Mouse (Mus musculus): ENCODE measurements around the gene Gm49383. TPM values are rescaled to one million over a fixed set of nuclear protein-coding genes. Genes with fewer than 3 reads are reported as not detected.

Gm49383 gene
- polyA plus RNA-seq (2016; fragmentation: Nextera tagmentation; extraction: Ambion mirVana) = 44.2 and 59.3 TPM in 2 replicates

- Histone ChIP-seq H3K36me3 (peaks cover 42% of the 10 kb centered on the region), H3K4me1 (replicated peaks) (peaks cover 31% of the 10 kb centered on the region), H3K9me3 (no peaks in the 10 kb centered on the region), H3K4me3 (peak within 1 kb of the TSS; percentile 92), H3K27ac (peak within 1 kb of the TSS; percentile 93), H3K27me3 (ENCODE audit: insufficient read depth, poor library complexity, severe bottlenecking) (no peaks in the 10 kb centered on the region)
- peak; percentile 78 for DNase-seq (ENCODE audit: low spot score)
- WGBS = under 1% methylated on average over 75 of the region's 75 CpGs
These were observed at the start of gene Gm49383 for GRCm38 (mm10) chr12:69196444-69197377. TSS of gene Gm49383 (minus strand) at chr12:69197104.

- H3K9me3 ChIP-seq = no peaks in the 10 kb centered on the region
- DNase-seq (ENCODE audit: low spot score) = peak; percentile 81
- WGBS = under 1% methylated on average over 64 of the region's 64 CpGs
- no peaks in the 10 kb centered on the region for H3K27me3 ChIP-seq (ENCODE audit: insufficient read depth, poor library complexity, severe bottlenecking)
- H3K27ac ChIP-seq = peak overlapping the region; percentile 95
- H3K4me3 ChIP-seq = peak overlapping the region; percentile 71
- H3K4me1 ChIP-seq (replicated peaks) = peaks cover 21% of the 10 kb centered on the region; the same call in 1 of the 2 replicates
- H3K36me3 ChIP-seq = no peaks in the 10 kb centered on the region
These were observed 45.0 kb upstream of the Gm49383 start for GRCm38 (mm10) chr12:69241771-69242431.

- H3K27ac ChIP-seq = peak overlapping the region; percentile 95
- H3K9me3 ChIP-seq = no peaks in the 10 kb centered on the region
- no peak for DNase-seq (ENCODE audit: low spot score)
- H3K4me1 ChIP-seq (replicated peaks) = peaks cover 21% of the 10 kb centered on the region; the same call in 1 of the 2 replicates
- no peaks in the 10 kb centered on the region for H3K36me3 ChIP-seq
- peak overlapping the region; percentile 71 for H3K4me3 ChIP-seq
- WGBS = 1% methylated on average over 3 of the region's 3 CpGs
- H3K27me3 ChIP-seq (ENCODE audit: insufficient read depth, poor library complexity, severe bottlenecking) = no peaks in the 10 kb centered on the region
These were observed 44.5 kb upstream of the Gm49383 start for GRCm38 (mm10) chr12:69241405-69241770.

- no peaks in the 10 kb centered on the region for H3K9me3 ChIP-seq
- H3K27ac ChIP-seq = peak within 1 kb of the TSS; percentile 95
- 76% methylated on average over 6 of the region's 6 CpGs for WGBS
- H3K4me1 ChIP-seq (replicated peaks) = peaks cover 21% of the 10 kb centered on the region; the same call in 1 of the 2 replicates
- H3K27me3 ChIP-seq (ENCODE audit: insufficient read depth, poor library complexity, severe bottlenecking) = no peaks in the 10 kb centered on the region
- H3K4me3 ChIP-seq = peak within 1 kb of the TSS; percentile 71
- no peak for DNase-seq (ENCODE audit: low spot score)
- no peaks in the 10 kb centered on the region for H3K36me3 ChIP-seq
These were observed 44.0 kb upstream of the Gm49383 start, which contains the start of gene Klhdc1 for GRCm38 (mm10) chr12:69240876-69241275. TSS of gene Klhdc1 (plus strand) at chr12:69241176.

DNA sequence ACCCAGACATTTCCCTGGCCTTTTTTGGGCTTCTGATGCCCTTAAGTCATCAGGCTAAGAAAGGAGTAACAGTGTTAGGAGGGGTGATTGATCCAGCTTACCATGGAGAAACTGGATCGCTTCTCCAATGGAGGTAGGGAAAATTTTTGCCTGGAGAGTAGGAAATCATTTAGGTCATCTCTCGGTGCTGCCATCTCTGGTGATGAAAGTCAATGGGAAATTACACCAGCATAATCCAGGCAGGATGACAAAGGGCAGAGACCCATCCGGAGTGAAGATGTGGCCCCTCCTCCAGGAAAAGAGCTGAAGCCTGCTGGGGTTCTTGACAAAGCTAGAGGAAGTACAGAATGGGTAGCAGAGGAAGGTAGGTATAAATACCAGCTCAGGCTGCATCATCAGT, 41.4 kb upstream of the Gm49383 start:
- Histone ChIP-seq H3K9me3 (no peaks in the 10 kb centered on the region), H3K27ac (no peak overlapping the region), H3K4me1 (replicated peaks) (peaks cover 21% of the 10 kb centered on the region; the same call in 1 of the 2 replicates), H3K36me3 (no peaks in the 10 kb centered on the region), H3K27me3 (ENCODE audit: insufficient read depth, poor library complexity, severe bottlenecking) (no peaks in the 10 kb centered on the region), H3K4me3 (no peak overlapping the region)
- WGBS = 48% methylated on average over 3 of the region's 3 CpGs
- DNase-seq (ENCODE audit: low spot score) = no peak

DNA sequence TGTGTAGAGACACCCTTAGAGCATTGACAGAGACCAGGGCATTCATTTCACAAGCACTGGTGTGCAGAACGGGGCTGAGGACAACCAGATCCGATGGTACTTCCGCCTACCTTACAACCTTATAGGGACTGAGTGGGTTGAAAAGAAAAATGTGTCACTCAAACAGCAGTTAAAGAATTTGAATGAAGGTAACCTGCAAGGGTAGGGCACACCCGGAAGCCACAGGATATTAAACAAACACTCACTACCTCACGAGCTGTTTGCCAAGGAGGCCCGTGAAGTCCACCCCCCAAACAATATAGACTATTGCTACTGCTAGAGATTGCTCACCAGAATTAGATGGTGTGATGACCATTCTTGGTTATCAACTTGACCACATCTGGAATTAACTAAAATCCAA, 38.9 kb upstream of the Gm49383 start:
- no peaks in the 10 kb centered on the region for H3K36me3 ChIP-seq
- H3K27ac ChIP-seq = no peak overlapping the region
- 93% methylated on average over 6 of the region's 6 CpGs for WGBS
- no peak for DNase-seq (ENCODE audit: low spot score)
- no peaks in the 10 kb centered on the region for H3K9me3 ChIP-seq
- peaks cover 3% of the 10 kb centered on the region; the same call in 1 of the 2 replicates for H3K4me1 ChIP-seq (replicated peaks)
- H3K27me3 ChIP-seq (ENCODE audit: insufficient read depth, poor library complexity, severe bottlenecking) = no peaks in the 10 kb centered on the region
- no peak overlapping the region for H3K4me3 ChIP-seq

DNA sequence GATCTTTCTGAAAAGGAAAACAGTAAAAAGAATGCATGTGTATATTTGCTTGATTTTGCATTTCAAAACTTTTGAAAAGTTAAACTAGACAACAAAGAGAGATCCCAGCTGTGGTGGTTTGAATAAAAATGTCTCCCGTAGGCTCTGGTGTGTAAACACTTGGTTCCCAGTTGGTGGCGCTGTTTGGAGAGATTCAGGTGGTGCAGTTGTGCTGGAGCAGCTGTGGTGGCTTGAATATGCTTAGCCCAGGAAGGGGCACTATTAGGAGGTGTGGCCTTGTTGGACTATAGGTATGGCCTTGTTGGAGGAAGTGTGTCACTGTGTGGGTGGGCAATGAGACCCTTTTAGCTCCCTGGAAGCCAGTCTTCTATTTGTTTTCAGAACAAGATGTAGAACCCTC, 32.3 kb upstream of the Gm49383 start:
- no peak for DNase-seq (ENCODE audit: low spot score)
- H3K4me1 ChIP-seq (replicated peaks) = peaks cover 7% of the 10 kb centered on the region; the same call in 1 of the 2 replicates
- no peaks in the 10 kb centered on the region for H3K27me3 ChIP-seq (ENCODE audit: insufficient read depth, poor library complexity, severe bottlenecking)
- H3K27ac ChIP-seq = no peak overlapping the region
- peaks cover 18% of the 10 kb centered on the region for H3K36me3 ChIP-seq
- no peaks in the 10 kb centered on the region for H3K9me3 ChIP-seq
- WGBS = 69% methylated on average over 2 of the region's 2 CpGs
- H3K4me3 ChIP-seq = no peak overlapping the region

- Histone ChIP-seq H3K4me3 (peak within 1 kb of the TSS; percentile 76), H3K4me1 (replicated peaks) (peaks cover 7% of the 10 kb centered on the region; the same call in 1 of the 2 replicates), H3K27me3 (ENCODE audit: insufficient read depth, poor library complexity, severe bottlenecking) (no peaks in the 10 kb centered on the region), H3K27ac (peak within 1 kb of the TSS; percentile 93), H3K9me3 (no peaks in the 10 kb centered on the region), H3K36me3 (peaks cover 30% of the 10 kb centered on the region)
- WGBS = under 1% methylated on average over 37 of the region's 37 CpGs
- DNase-seq (ENCODE audit: low spot score) = peak; percentile 89
These were observed 31.0 kb upstream of the Gm49383 start, which contains the start of gene Pole2 for GRCm38 (mm10) chr12:69227776-69228466. TSS of gene Pole2 (minus strand) at chr12:69228195.

- Histone ChIP-seq H3K36me3 (peaks cover 90% of the 10 kb centered on the region), H3K27me3 (ENCODE audit: insufficient read depth, poor library complexity, severe bottlenecking) (no peaks in the 10 kb centered on the region), H3K9me3 (no peaks in the 10 kb centered on the region), H3K4me1 (replicated peaks) (no peaks in the 10 kb centered on the region), H3K27ac (no peak overlapping the region), H3K4me3 (no peak overlapping the region)
- DNase-seq (ENCODE audit: low spot score) = no peak
- 91% methylated on average over 19 of the region's 19 CpGs for WGBS
These were observed 23.8 kb upstream of the Gm49383 start for GRCm38 (mm10) chr12:69220613-69221277.

GRCm38 (mm10) chr12:69216587-69216986, 19.7 kb upstream of the Gm49383 start:
- Histone ChIP-seq H3K27me3 (ENCODE audit: insufficient read depth, poor library complexity, severe bottlenecking) (no peaks in the 10 kb centered on the region), H3K27ac (no peak overlapping the region), H3K4me3 (no peak overlapping the region), H3K36me3 (peaks cover 100% of the 10 kb centered on the region), H3K9me3 (no peaks in the 10 kb centered on the region), H3K4me1 (replicated peaks) (no peaks in the 10 kb centered on the region)
- 96% methylated on average over 7 of the region's 7 CpGs for WGBS
- DNase-seq (ENCODE audit: low spot score) = no peak

- no peaks in the 10 kb centered on the region for H3K27me3 ChIP-seq (ENCODE audit: insufficient read depth, poor library complexity, severe bottlenecking)
- H3K4me3 ChIP-seq = no peak overlapping the region
- H3K27ac ChIP-seq = no peak overlapping the region
- H3K36me3 ChIP-seq = peaks cover 100% of the 10 kb centered on the region
- WGBS = 90% methylated on average over 3 of the region's 3 CpGs
- DNase-seq (ENCODE audit: low spot score) = no peak
- H3K4me1 ChIP-seq (replicated peaks) = no peaks in the 10 kb centered on the region
- no peaks in the 10 kb centered on the region for H3K9me3 ChIP-seq
These were observed 18.3 kb upstream of the Gm49383 start for GRCm38 (mm10) chr12:69215000-69215785.

Measured in hindbrain, embryonic 10.5 days (tissue).